Mouse (Mus musculus): ENCODE data around the gene Muc3a. TPM values are rescaled to one million over a fixed set of nuclear protein-coding genes. Genes with fewer than 3 reads are reported as not detected.
A peak's percentile ranks its signal among the peaks of the same experiment; 100 is the strongest.

Gene Muc3a
- total and polyA plus RNA-seq, 2 experiments from 2014 or later, result 0.10 to 0.13 TPM

DNA sequence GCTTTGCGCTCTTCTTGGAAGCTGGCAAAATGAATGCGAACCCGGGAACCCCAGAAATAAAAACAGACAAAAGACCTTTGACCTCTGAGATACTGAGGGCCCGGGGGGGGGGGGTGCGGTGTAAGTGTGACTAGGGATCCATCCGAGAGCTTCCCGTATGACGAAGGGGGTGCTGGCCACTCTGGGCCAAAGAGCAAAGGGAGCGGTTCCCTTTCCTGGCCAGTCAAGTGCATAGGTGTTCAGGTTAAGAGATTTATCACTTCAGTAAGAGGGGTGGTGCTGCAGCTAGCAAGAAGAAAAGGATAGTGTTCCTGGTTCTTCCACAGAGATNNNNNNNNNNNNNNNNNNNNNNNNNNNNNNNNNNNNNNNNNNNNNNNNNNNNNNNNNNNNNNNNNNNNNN lies 46.2 kb downstream of the Muc3a start:
- Histone ChIP-seq H3K4me3 (ENCODE audit: low read depth, low read length) (no peak overlapping the region), H3K27me3 (ENCODE audit: insufficient read depth, low read length) (no peaks in the 10 kb centered on the region), H3K4me2 (ENCODE audit: low read depth) (no peak overlapping the region), H3K27ac (ENCODE audit: low read depth, low read length) (no peak overlapping the region), H3K9ac (no peak overlapping the region), H3K9me3 (ENCODE audit: low read length) (no peaks in the 10 kb centered on the region), H3K4me1 (ENCODE audit: insufficient read depth) (no peaks in the 10 kb centered on the region), H3K36me3 (ENCODE audit: insufficient read depth) (no peaks in the 10 kb centered on the region)
- ATAC-seq (no peak), DNase-seq (no peak)
- no peak for TF ChIP-seq CTCF (IDR thresholded peaks at IDR 0.05; ENCODE audit: low read depth)
- WGBS, result 87% methylated on average over 9 of the region's 9 CpGs

- Histone ChIP-seq H3K4me3 (ENCODE audit: low read depth, low read length) (no peak overlapping the region), H3K36me3 (ENCODE audit: insufficient read depth) (no peaks in the 10 kb centered on the region), H3K27ac (ENCODE audit: low read depth, low read length) (no peak overlapping the region), H3K4me1 (ENCODE audit: insufficient read depth) (no peaks in the 10 kb centered on the region), H3K4me2 (ENCODE audit: low read depth) (no peak overlapping the region), H3K9me3 (ENCODE audit: low read length) (0 out of 2 replicates have a peak, but pooled peaks cover 2% of the 10 kb centered on the region), H3K9ac (no peak overlapping the region), H3K27me3 (ENCODE audit: insufficient read depth, low read length) (no peaks in the 10 kb centered on the region)
- 67% methylated on average over 4 of the region's 4 CpGs for WGBS
- no peak for TF ChIP-seq CTCF (IDR thresholded peaks at IDR 0.05; ENCODE audit: low read depth)
- DNase-seq (no peak), ATAC-seq (no peak)
These were observed 50.3 kb downstream of the Muc3a start for GRCm38 (mm10) chr5:137161853-137162252.

- DNase-seq, result peak; percentile 14
- peak; percentile 62 for TF ChIP-seq CTCF (IDR thresholded peaks at IDR 0.05; ENCODE audit: low read depth)
- no peaks in the 10 kb centered on the region for H3K36me3 ChIP-seq (ENCODE audit: insufficient read depth)
- H3K9ac ChIP-seq, result no peak overlapping the region
- H3K4me1 ChIP-seq (ENCODE audit: insufficient read depth), result no peaks in the 10 kb centered on the region
- H3K4me3 ChIP-seq (ENCODE audit: low read depth, low read length), result no peak overlapping the region
- H3K4me2 ChIP-seq (ENCODE audit: low read depth), result no peak overlapping the region
- H3K27ac ChIP-seq (ENCODE audit: low read depth, low read length), result no peak overlapping the region
- no peak for ATAC-seq
- H3K27me3 ChIP-seq (ENCODE audit: insufficient read depth, low read length), result no peaks in the 10 kb centered on the region
- 0 out of 2 replicates have a peak, but pooled peaks cover 3% of the 10 kb centered on the region for H3K9me3 ChIP-seq (ENCODE audit: low read length)
- 41% methylated on average over 11 of the region's 11 CpGs for WGBS
These were observed 52.7 kb downstream of the Muc3a start for GRCm38 (mm10) chr5:137159461-137159860.

Other genes with a start within 250 kb of the Muc3a start
- 0.33 and 0.38 TPM in 2 replicates for gene Cldn15, start 245.8 kb downstream of the Muc3a start, total RNA-seq (2014; rRNA removed)
- gene Cldn15, start 245.8 kb downstream of the Muc3a start, polyA plus RNA-seq (2015; fragmentation: Nextera tagmentation; extraction: Ambion mirVana), result 0.13 and 0.15 TPM in 2 replicates
- gene Plod3, start 225.4 kb downstream of the Muc3a start, total RNA-seq (2014; rRNA removed), result 46.6 and 55.2 TPM in 2 replicates
- gene Plod3, start 225.4 kb downstream of the Muc3a start, polyA plus RNA-seq (2015; fragmentation: Nextera tagmentation; extraction: Ambion mirVana), result 18.2 and 21.7 TPM in 2 replicates
- gene Znhit1, start 224.4 kb downstream of the Muc3a start, total RNA-seq (2014; rRNA removed), result 66.1 and 96.9 TPM in 2 replicates
- 176 and 201 TPM in 2 replicates for gene Znhit1, start 224.4 kb downstream of the Muc3a start, polyA plus RNA-seq (2015; fragmentation: Nextera tagmentation; extraction: Ambion mirVana)
- gene Vgf, start 186.0 kb downstream of the Muc3a start, total RNA-seq (2014; rRNA removed), result 82.7 and 116 TPM in 2 replicates
- gene Vgf, start 186.0 kb downstream of the Muc3a start, polyA plus RNA-seq (2015; fragmentation: Nextera tagmentation; extraction: Ambion mirVana), result 26.7 and 40.0 TPM in 2 replicates
- gene Ap1s1, start 166.3 kb downstream of the Muc3a start, total RNA-seq (2014; rRNA removed), result 105 and 144 TPM in 2 replicates
- gene Ap1s1, start 166.3 kb downstream of the Muc3a start, polyA plus RNA-seq (2015; fragmentation: Nextera tagmentation; extraction: Ambion mirVana), result 335 and 346 TPM in 2 replicates
- gene Serpine1, start 140.1 kb downstream of the Muc3a start, total RNA-seq (2014; rRNA removed), result 1.2 and 3.1 TPM in 2 replicates
- gene Serpine1, start 140.1 kb downstream of the Muc3a start, polyA plus RNA-seq (2015; fragmentation: Nextera tagmentation; extraction: Ambion mirVana), result 0.06 and 0.28 TPM in 2 replicates
- gene Trim56, start 96.2 kb downstream of the Muc3a start, total RNA-seq (2014; rRNA removed), result 4.0 and 5.7 TPM in 2 replicates
- 1.1 and 2.3 TPM in 2 replicates for gene Trim56, start 96.2 kb downstream of the Muc3a start, polyA plus RNA-seq (2015; fragmentation: Nextera tagmentation; extraction: Ambion mirVana)
- not detected in 2 replicates for gene Muc3, start 63.1 kb downstream of the Muc3a start, total RNA-seq (2014; rRNA removed)
- not detected in 2 replicates for gene Muc3, start 63.1 kb downstream of the Muc3a start, polyA plus RNA-seq (2015; fragmentation: Nextera tagmentation; extraction: Ambion mirVana)
- 48.4 and 73.2 TPM in 2 replicates for gene Ache, start 75.1 kb upstream of the Muc3a start, total RNA-seq (2014; rRNA removed)
- 44.3 and 69.1 TPM in 2 replicates for gene Ache, start 75.1 kb upstream of the Muc3a start, polyA plus RNA-seq (2015; fragmentation: Nextera tagmentation; extraction: Ambion mirVana)
- 15.2 and 16.2 TPM in 2 replicates for gene Ufsp1, start 82.2 kb upstream of the Muc3a start, total RNA-seq (2014; rRNA removed)
- 15.8 and 23.4 TPM in 2 replicates for gene Ufsp1, start 82.2 kb upstream of the Muc3a start, polyA plus RNA-seq (2015; fragmentation: Nextera tagmentation; extraction: Ambion mirVana)
- 136 and 153 TPM in 2 replicates for gene Srrt, start 95.3 kb upstream of the Muc3a start, total RNA-seq (2014; rRNA removed)
- 52.3 and 55.6 TPM in 2 replicates for gene Srrt, start 95.3 kb upstream of the Muc3a start, polyA plus RNA-seq (2015; fragmentation: Nextera tagmentation; extraction: Ambion mirVana)
- 10.8 and 11.4 TPM in 2 replicates for gene Trip6, start 102.0 kb upstream of the Muc3a start, total RNA-seq (2014; rRNA removed)
- gene Trip6, start 102.0 kb upstream of the Muc3a start, polyA plus RNA-seq (2015; fragmentation: Nextera tagmentation; extraction: Ambion mirVana), result 9.9 and 11.6 TPM in 2 replicates
- 19.3 and 21.8 TPM in 2 replicates for gene Slc12a9, start 121.2 kb upstream of the Muc3a start, total RNA-seq (2014; rRNA removed)
- gene Slc12a9, start 121.2 kb upstream of the Muc3a start, polyA plus RNA-seq (2015; fragmentation: Nextera tagmentation; extraction: Ambion mirVana), result 12.5 and 18.4 TPM in 2 replicates
- 8.9 and 12.7 TPM in 2 replicates for gene Ephb4, start 137.7 kb upstream of the Muc3a start, total RNA-seq (2014; rRNA removed)
- 3.5 and 4.9 TPM in 2 replicates for gene Ephb4, start 137.7 kb upstream of the Muc3a start, polyA plus RNA-seq (2015; fragmentation: Nextera tagmentation; extraction: Ambion mirVana)

Measured in forebrain, postnatal 0 days (tissue).